Mouse (Mus musculus) heart, postnatal 10 days (tissue): ENCODE measurements around the gene Itpkc. TPM values are rescaled to one million over a fixed set of nuclear protein-coding genes. Genes with fewer than 3 reads are reported as not detected.

ENCODE experiments used
- DNase-seq, 2 experiments: peaks; one replicate each; pipeline ENCODE4 v3.0.0; 2021
- intact Hi-C: fragments of 180-260 bp; cut with DNase I; formaldehyde crosslinking; loops from one replicate; pipeline ENCODE4 v1.15.1; 2025
- total RNA-seq, 2 experiments: library from RNA; stranded (reverse); gene quantifications; 2 replicates each; pipeline ENCODE4 v1.2.3; 2021

Gene Itpkc
- total RNA-seq, 2 experiments from 2014 or later = 4.2 to 4.5 TPM

- intact Hi-C loops = no loop called here
- no peak for DNase-seq
These were observed 10.1 kb upstream of the Itpkc start for GRCm38 (mm10) chr7:27238568-27238967.

GRCm38 (mm10) chr7:27237527-27237926 lies 9.1 kb upstream of the Itpkc start:
- intact Hi-C loops = no loop called here
- no peak for DNase-seq

GRCm38 (mm10) chr7:27235726-27236125 lies 7.3 kb upstream of the Itpkc start:
- intact Hi-C loops = no loop called here
- no peak for DNase-seq

GRCm38 (mm10) chr7:27233300-27233699 lies 4.8 kb upstream of the Itpkc start:
- no peak for DNase-seq
- intact Hi-C loops = no loop called here

GRCm38 (mm10) chr7:27232781-27233281 lies 4.4 kb upstream of the Itpkc start, which contains the start of gene Coq8b:
Gene Coq8b, plus strand, starts transcription at chr7:27233023.
- intact Hi-C loops = no loop called here
- DNase-seq = peak; percentile 95 to 96

- intact Hi-C loops = no loop called here
- peak; percentile 62 to 66 for DNase-seq
These were observed 3.4 kb upstream of the Itpkc start for GRCm38 (mm10) chr7:27231693-27232331.

GRCm38 (mm10) chr7:27230781-27231180 lies 2.3 kb upstream of the Itpkc start:
- no peak for DNase-seq
- intact Hi-C loops = no loop called here

GRCm38 (mm10) chr7:27228865-27229264 lies 404 bp upstream of the Itpkc start:
- intact Hi-C loops = loop anchor here (2.0 kb wide), 1 partner anchor 62 kb away; the partner anchor contains the start of gene Egln2
- no peak for DNase-seq

- intact Hi-C loops = loop anchor here (2.0 kb wide), 1 partner anchor 61 kb away; the partner anchor contains the start of gene Egln2
- DNase-seq = peak in 1 of 2 experiments; percentile 29
These were observed 785 bp downstream of the Itpkc start for GRCm38 (mm10) chr7:27227676-27228075.

GRCm38 (mm10) chr7:27227276-27227675 lies 1.2 kb downstream of the Itpkc start:
- intact Hi-C loops = no loop called here
- no peak for DNase-seq

GRCm38 (mm10) chr7:27224877-27225575 lies 3.4 kb downstream of the Itpkc start:
- DNase-seq = peak; percentile 30 to 34
- intact Hi-C loops = loop anchor here (2.0 kb wide), 1 partner anchor 18 kb away; no protein-coding TSS in a partner anchor

GRCm38 (mm10) chr7:27222538-27222937 lies 5.9 kb downstream of the Itpkc start:
- no peak for DNase-seq
- intact Hi-C loops = no loop called here

- intact Hi-C loops = no loop called here
These were observed 6.5 kb downstream of the Itpkc start for GRCm38 (mm10) chr7:27221939-27222338.

GRCm38 (mm10) chr7:27219937-27220336 lies 8.5 kb downstream of the Itpkc start:
- intact Hi-C loops = no loop called here
- no peak for DNase-seq

More at GRCm38 (mm10) chr7:27221939-27222338, 6.5 kb downstream of the Itpkc start:
- no peak for DNase-seq

- intact Hi-C loops = no loop called here
- DNase-seq = no peak
These were observed 9.9 kb downstream of the Itpkc start for GRCm38 (mm10) chr7:27218586-27218985.

- DNase-seq = no peak
- intact Hi-C loops = no loop called here
These were observed 15.8 kb downstream of the Itpkc start for GRCm38 (mm10) chr7:27212626-27213025.

- DNase-seq = no peak
- intact Hi-C loops = no loop called here
These were observed 24.6 kb downstream of the Itpkc start for GRCm38 (mm10) chr7:27203730-27204449.

- intact Hi-C loops = no loop called here
- no peak for DNase-seq
These were observed 29.7 kb downstream of the Itpkc start for GRCm38 (mm10) chr7:27198779-27199178.

- DNase-seq = no peak
- intact Hi-C loops = no loop called here
These were observed 30.1 kb downstream of the Itpkc start for GRCm38 (mm10) chr7:27198355-27198754.

- DNase-seq = peak; percentile 15 to 16
- intact Hi-C loops = no loop called here
These were observed 30.8 kb downstream of the Itpkc start for GRCm38 (mm10) chr7:27197634-27198033.

- intact Hi-C loops = no loop called here
These were observed 31.3 kb downstream of the Itpkc start for GRCm38 (mm10) chr7:27197136-27197535.

More at GRCm38 (mm10) chr7:27197136-27197535, 31.3 kb downstream of the Itpkc start:
- no peak for DNase-seq
